Mouse (Mus musculus): ENCODE measurements around the gene Cldn20.

DNA sequence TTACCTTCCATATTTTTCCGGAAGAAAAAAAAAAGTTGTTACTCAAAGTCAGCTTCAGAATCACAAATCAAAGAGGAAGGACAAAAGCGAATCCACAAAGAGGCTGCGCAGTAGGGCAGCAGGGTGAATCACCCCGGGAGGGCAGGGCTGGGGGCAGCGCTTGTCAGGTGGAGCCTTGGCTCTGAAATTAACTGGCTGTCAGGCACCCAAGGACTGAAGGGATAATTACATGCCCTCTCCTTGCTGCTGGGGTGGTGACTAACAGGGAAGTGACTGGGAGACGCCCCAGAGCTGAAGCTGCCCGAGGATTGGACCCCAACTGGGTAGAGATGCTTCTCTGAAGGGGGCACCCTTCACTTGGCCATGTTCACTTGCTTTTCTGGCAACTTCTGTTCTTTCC, 46.5 kb upstream of the Cldn20 start:
- TF ChIP-seq CTCF (IDR thresholded peaks at IDR 0.05; ENCODE audit: extremely low read depth, insufficient read depth, low read length) (no peak), POLR2A (IDR thresholded peaks at IDR 0.05; ENCODE audit: extremely low read depth, insufficient read depth, low read length) (no peak)
